Mouse (Mus musculus): ENCODE measurements around the gene Zfp804a.

Zfp804a gene

GRCm38 (mm10) chr2:82253382-82253781 is 200.4 kb downstream of the Zfp804a start:
- no peak for DNase-seq (ENCODE audit: low read depth, low spot score)

- no peak for DNase-seq (ENCODE audit: low read depth, low spot score)
Measured at GRCm38 (mm10) chr2:82282591-82283269, 229.7 kb downstream of the Zfp804a start.

- DNase-seq (ENCODE audit: low read depth, low spot score), result no peak
Measured at GRCm38 (mm10) chr2:82294932-82295493, 242.0 kb downstream of the Zfp804a start.

All from retina, adult 2 months (tissue).